Mouse (Mus musculus): ENCODE results near the gene Ptprn.

Gene Ptprn

DNA sequence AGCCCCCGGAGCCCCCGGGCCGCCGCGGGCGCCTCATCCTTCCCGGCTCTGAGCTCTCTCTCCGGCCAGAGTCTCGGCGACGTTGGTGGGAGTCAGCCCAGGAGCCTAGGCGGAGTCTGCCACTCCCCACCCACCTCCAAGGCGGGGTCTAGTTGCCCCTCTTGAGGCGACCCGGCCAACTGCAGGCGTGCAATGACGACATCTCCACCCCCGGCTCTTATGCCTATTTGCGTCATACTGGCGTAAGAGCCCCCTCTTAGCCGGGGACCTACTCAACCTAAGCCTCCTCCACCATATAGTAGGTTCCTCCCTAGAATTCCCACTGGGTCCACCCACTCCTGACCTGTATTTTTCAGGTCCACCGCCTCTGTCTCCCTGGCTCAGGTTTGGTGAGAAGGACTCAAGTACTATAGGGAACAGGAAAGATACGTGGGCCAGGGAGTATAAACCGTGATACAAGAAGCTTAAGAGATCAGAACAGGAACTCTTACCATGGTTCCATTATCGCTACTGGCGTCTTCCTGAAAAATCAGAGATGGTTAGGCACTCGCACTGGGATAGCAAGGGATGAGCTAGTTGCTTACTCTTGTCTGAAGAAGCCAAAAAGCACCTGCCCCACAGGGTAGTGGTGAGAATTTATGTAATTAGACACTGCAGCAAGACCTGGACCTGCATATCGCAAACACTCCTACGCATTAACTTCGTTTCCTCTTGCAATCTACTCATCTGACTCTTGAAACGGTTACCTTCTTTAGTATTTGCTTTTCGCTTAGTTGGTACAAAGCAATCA is at the start of gene Ptprn:
Gene Ptprn (minus strand): TSS at position 412 of the 790 bp plus-strand sequence.
- Histone ChIP-seq H3K36me3 (ENCODE audit: control insufficient read depth, insufficient read depth, low read length, poor library complexity, severe bottlenecking) (no peaks in the 10 kb centered on the region), H3K27me3 (ENCODE audit: control insufficient read depth, insufficient read depth, low read length, poor library complexity, severe bottlenecking) (no peaks in the 10 kb centered on the region; the same call in 1 of the 2 replicates)
- DNase-seq (ENCODE audit: low read depth, low spot score), result no peak

GRCm38 (mm10) chr1:75311694-75312093 is 47.4 kb upstream of the Ptprn start:
- no peak for DNase-seq (ENCODE audit: low read depth, low spot score)

GRCm38 (mm10) chr1:75304662-75305061 is 40.4 kb upstream of the Ptprn start:
- no peaks in the 10 kb centered on the region for H3K36me3 ChIP-seq (ENCODE audit: control insufficient read depth, insufficient read depth, low read length, poor library complexity, severe bottlenecking)
- no peak for DNase-seq (ENCODE audit: low read depth, low spot score)
- no peaks in the 10 kb centered on the region for H3K27me3 ChIP-seq (ENCODE audit: control insufficient read depth, insufficient read depth, low read length, poor library complexity, severe bottlenecking)

More at GRCm38 (mm10) chr1:75311694-75312093, 47.4 kb upstream of the Ptprn start:
- Histone ChIP-seq H3K36me3 (ENCODE audit: control insufficient read depth, insufficient read depth, low read length, poor library complexity, severe bottlenecking) (peaks cover 7% of the 10 kb centered on the region), H3K27me3 (ENCODE audit: control insufficient read depth, insufficient read depth, low read length, poor library complexity, severe bottlenecking) (no peaks in the 10 kb centered on the region)

- no peak for DNase-seq (ENCODE audit: low read depth, low spot score)
- H3K36me3 ChIP-seq (ENCODE audit: control insufficient read depth, insufficient read depth, low read length, poor library complexity, severe bottlenecking), result no peaks in the 10 kb centered on the region
- H3K27me3 ChIP-seq (ENCODE audit: control insufficient read depth, insufficient read depth, low read length, poor library complexity, severe bottlenecking), result no peaks in the 10 kb centered on the region
Measured at GRCm38 (mm10) chr1:75294294-75294693, 30.0 kb upstream of the Ptprn start.

GRCm38 (mm10) chr1:75293331-75293701 is 29.0 kb upstream of the Ptprn start:
- Histone ChIP-seq H3K36me3 (ENCODE audit: control insufficient read depth, insufficient read depth, low read length, poor library complexity, severe bottlenecking) (no peaks in the 10 kb centered on the region), H3K27me3 (ENCODE audit: control insufficient read depth, insufficient read depth, low read length, poor library complexity, severe bottlenecking) (no peaks in the 10 kb centered on the region)
- no peak for DNase-seq (ENCODE audit: low read depth, low spot score)

DNA sequence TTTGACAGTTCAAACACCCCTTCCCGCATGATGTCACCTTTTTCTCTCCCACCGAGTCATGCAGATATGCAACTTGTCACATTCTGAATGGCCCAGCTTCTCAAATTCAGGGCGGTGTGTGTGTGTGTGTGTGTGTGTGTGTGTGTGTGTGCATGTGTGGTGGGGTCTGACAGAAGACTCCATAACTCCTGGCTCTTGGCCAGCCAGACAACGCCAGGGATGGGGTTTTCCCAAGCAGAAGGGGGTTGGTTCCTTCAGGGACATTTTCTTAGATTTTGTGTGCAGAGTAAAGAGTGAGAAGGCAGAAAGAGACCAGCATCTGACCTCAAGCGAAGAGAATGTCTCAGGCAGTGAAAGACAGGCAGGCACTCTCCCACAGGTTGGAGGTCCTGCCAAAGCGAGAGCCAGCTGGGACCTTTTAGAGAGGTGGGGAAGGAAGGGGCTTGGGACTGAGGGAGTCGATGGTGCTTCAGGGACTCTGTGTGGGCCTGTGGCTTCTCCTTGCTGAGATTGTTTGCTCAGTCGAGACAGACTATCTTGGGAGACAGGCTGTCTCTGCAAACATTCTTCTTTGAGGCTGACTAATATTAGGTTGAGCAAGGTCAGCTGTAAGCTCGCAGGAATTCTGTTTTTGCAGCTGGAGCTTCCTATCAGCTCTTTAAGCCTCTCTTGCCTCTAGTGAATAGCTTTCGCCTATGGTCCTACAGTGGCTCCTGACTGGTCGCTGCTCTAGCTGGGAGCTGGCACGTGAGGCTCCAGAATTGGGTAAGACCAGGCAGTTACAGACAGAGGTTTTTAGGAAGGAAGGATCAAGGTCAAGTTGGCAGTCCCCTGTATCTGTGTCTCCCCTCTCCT is 28.4 kb upstream of the Ptprn start:
- H3K27me3 ChIP-seq (ENCODE audit: control insufficient read depth, insufficient read depth, low read length, poor library complexity, severe bottlenecking), result no peaks in the 10 kb centered on the region
- no peaks in the 10 kb centered on the region for H3K36me3 ChIP-seq (ENCODE audit: control insufficient read depth, insufficient read depth, low read length, poor library complexity, severe bottlenecking)
- DNase-seq (ENCODE audit: low read depth, low spot score), result no peak

GRCm38 (mm10) chr1:75291321-75291720 is 27.0 kb upstream of the Ptprn start:
- no peak for DNase-seq (ENCODE audit: low read depth, low spot score)
- no peaks in the 10 kb centered on the region for H3K27me3 ChIP-seq (ENCODE audit: control insufficient read depth, insufficient read depth, low read length, poor library complexity, severe bottlenecking)
- no peaks in the 10 kb centered on the region for H3K36me3 ChIP-seq (ENCODE audit: control insufficient read depth, insufficient read depth, low read length, poor library complexity, severe bottlenecking)

DNA sequence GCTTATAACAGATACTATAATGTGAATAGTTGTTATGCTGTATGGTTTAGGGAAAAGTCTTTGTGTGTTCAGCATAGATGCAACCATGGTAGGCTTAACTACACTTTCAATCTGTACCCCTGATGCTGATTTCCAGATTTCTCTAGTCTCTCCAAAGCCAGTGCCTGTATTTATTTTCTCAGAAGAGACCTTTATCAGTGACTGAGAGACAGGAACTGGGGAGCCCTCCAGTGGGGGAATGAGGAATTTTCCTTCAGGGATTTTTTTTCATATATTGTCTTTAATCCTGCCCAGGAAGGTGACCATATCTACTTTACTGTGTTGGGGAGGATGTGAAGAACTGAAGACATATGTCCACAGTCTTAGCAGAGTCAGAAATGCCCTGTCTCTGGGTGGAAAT is 26.3 kb upstream of the Ptprn start:
- peak; percentile 26 for DNase-seq (ENCODE audit: low read depth, low spot score)
- no peaks in the 10 kb centered on the region for H3K27me3 ChIP-seq (ENCODE audit: control insufficient read depth, insufficient read depth, low read length, poor library complexity, severe bottlenecking)
- H3K36me3 ChIP-seq (ENCODE audit: control insufficient read depth, insufficient read depth, low read length, poor library complexity, severe bottlenecking), result no peaks in the 10 kb centered on the region

DNA sequence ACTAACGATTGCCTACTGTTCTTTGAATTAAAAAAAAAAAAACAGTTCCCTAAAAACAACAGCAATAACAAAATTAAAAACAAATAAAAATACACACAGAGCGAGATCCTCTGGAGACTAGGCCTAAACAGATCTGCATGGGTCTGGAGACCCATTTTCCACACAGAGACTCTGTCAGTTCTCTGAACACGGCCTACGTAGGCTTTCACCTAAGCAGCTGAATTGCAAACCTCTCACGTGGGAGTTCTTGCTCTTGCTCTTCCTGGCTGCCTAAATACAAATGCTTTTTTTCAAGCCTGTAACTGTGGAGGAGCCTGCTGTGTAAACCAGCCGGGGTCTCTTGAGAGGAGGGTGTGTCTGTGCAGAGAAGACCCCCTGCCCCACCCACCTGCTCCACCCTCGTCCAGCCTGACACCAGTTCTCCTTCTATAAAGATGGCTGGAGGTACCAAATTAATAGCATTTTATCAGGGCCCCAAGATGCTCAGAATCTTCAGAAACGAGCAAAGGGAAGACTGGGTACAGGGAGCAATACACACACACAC is 25.7 kb upstream of the Ptprn start:
- Histone ChIP-seq H3K36me3 (ENCODE audit: control insufficient read depth, insufficient read depth, low read length, poor library complexity, severe bottlenecking) (no peaks in the 10 kb centered on the region), H3K27me3 (ENCODE audit: control insufficient read depth, insufficient read depth, low read length, poor library complexity, severe bottlenecking) (no peaks in the 10 kb centered on the region)
- no peak for DNase-seq (ENCODE audit: low read depth, low spot score)

- DNase-seq (ENCODE audit: low read depth, low spot score), result no peak
- Histone ChIP-seq H3K36me3 (ENCODE audit: control insufficient read depth, insufficient read depth, low read length, poor library complexity, severe bottlenecking) (no peaks in the 10 kb centered on the region), H3K27me3 (ENCODE audit: control insufficient read depth, insufficient read depth, low read length, poor library complexity, severe bottlenecking) (no peaks in the 10 kb centered on the region)
Measured at GRCm38 (mm10) chr1:75289376-75289775, 25.1 kb upstream of the Ptprn start.

- H3K27me3 ChIP-seq (ENCODE audit: control insufficient read depth, insufficient read depth, low read length, poor library complexity, severe bottlenecking), result no peaks in the 10 kb centered on the region
- no peak for DNase-seq (ENCODE audit: low read depth, low spot score)
- H3K36me3 ChIP-seq (ENCODE audit: control insufficient read depth, insufficient read depth, low read length, poor library complexity, severe bottlenecking), result no peaks in the 10 kb centered on the region
Measured at GRCm38 (mm10) chr1:75284911-75285310, 20.6 kb upstream of the Ptprn start.

GRCm38 (mm10) chr1:75283017-75283416 is 18.7 kb upstream of the Ptprn start:
- Histone ChIP-seq H3K36me3 (ENCODE audit: control insufficient read depth, insufficient read depth, low read length, poor library complexity, severe bottlenecking) (no peaks in the 10 kb centered on the region), H3K27me3 (ENCODE audit: control insufficient read depth, insufficient read depth, low read length, poor library complexity, severe bottlenecking) (no peaks in the 10 kb centered on the region)
- no peak for DNase-seq (ENCODE audit: low read depth, low spot score)

GRCm38 (mm10) chr1:75278228-75278627 is 13.9 kb upstream of the Ptprn start, which contains the start of gene Resp18:
Resp18 (minus strand) TSS chr1:75278415.
- DNase-seq (ENCODE audit: low read depth, low spot score), result no peak

GRCm38 (mm10) chr1:75277195-75278188 is 13.2 kb upstream of the Ptprn start:
- no peaks in the 10 kb centered on the region for H3K36me3 ChIP-seq (ENCODE audit: control insufficient read depth, insufficient read depth, low read length, poor library complexity, severe bottlenecking)
- DNase-seq (ENCODE audit: low read depth, low spot score), result peak; percentile 33
- no peaks in the 10 kb centered on the region for H3K27me3 ChIP-seq (ENCODE audit: control insufficient read depth, insufficient read depth, low read length, poor library complexity, severe bottlenecking)

More at GRCm38 (mm10) chr1:75278228-75278627, 13.9 kb upstream of the Ptprn start, which contains the start of gene Resp18:
- Histone ChIP-seq H3K36me3 (ENCODE audit: control insufficient read depth, insufficient read depth, low read length, poor library complexity, severe bottlenecking) (no peaks in the 10 kb centered on the region), H3K27me3 (ENCODE audit: control insufficient read depth, insufficient read depth, low read length, poor library complexity, severe bottlenecking) (no peaks in the 10 kb centered on the region)
